Mouse (Mus musculus) thymus, postnatal 14 days (tissue): ENCODE results near the gene Olfr611.
"Not testable (repeated sequence)": the region's sequence is repeated elsewhere in the genome, so short reads cannot be mapped to it uniquely, and the experiment has no call there.

Experiments
- DNase-seq: peaks from one replicate; pipeline ENCODE4 v3.0.0; 2021

Olfr611 gene

GRCm38 (mm10) chr7:103520746-103521145 is at the start of gene Olfr611:
Olfr611 (minus strand) TSS chr7:103520846.
- DNase-seq: not testable (repeated sequence)

- DNase-seq: no peak
Observed at GRCm38 (mm10) chr7:103569043-103569442, 48.4 kb upstream of the Olfr611 start, which contains the start of gene Olfr616. Olfr616 (minus strand) TSS chr7:103569143.

- no peak for DNase-seq
Observed at GRCm38 (mm10) chr7:103555779-103556178, 35.1 kb upstream of the Olfr611 start, which contains the start of gene Olfr615. Olfr615 (plus strand) TSS chr7:103556079.

- DNase-seq: no peak
Observed at GRCm38 (mm10) chr7:103547774-103548173, 27.1 kb upstream of the Olfr611 start, which contains the start of gene Olfr613. Olfr613 (plus strand) TSS chr7:103548074.

- DNase-seq: not testable (repeated sequence)
Observed at GRCm38 (mm10) chr7:103542617-103543016, 22.0 kb upstream of the Olfr611 start, which contains the start of gene Olfr612. Olfr612 (minus strand) TSS chr7:103542717.

GRCm38 (mm10) chr7:103512022-103512421 is 8.6 kb downstream of the Olfr611 start, which contains the start of gene Olfr610:
Olfr610 (minus strand) TSS chr7:103512122.
- no peak for DNase-seq

GRCm38 (mm10) chr7:103497962-103498361 is 22.7 kb downstream of the Olfr611 start, which contains the start of gene Olfr609:
Olfr609 (minus strand) TSS chr7:103498062.
- DNase-seq: no peak

GRCm38 (mm10) chr7:103477106-103477505 is 43.5 kb downstream of the Olfr611 start:
- DNase-seq: not testable (repeated sequence)

GRCm38 (mm10) chr7:103469577-103469976 is 51.1 kb downstream of the Olfr611 start, which contains the start of gene Olfr608:
Olfr608 (plus strand) TSS chr7:103469877.
- DNase-seq: no peak
